Mouse (Mus musculus) liver, embryonic 14.5 days (tissue): ENCODE measurements around the gene Ubl7. TPM values are rescaled to one million over a fixed set of nuclear protein-coding genes. Genes with fewer than 3 reads are reported as not detected.

Source experiments
- ATAC-seq: fragments of 200-750 bp; cut with Nextera tagmentation; 2 replicates; pipeline ENCODE4 v1.8.0; 2017; ENCODE audit warnings: moderate number of reproducible peaks, mild to moderate bottlenecking, moderate library complexity; ENCODE audit not compliant: insufficient read depth
- DNase-seq, 3 experiments: peaks; one replicate each; pipeline ENCODE4 v3.0.0-alpha.2; 2012 to 2013; ENCODE audit warnings: low read depth in 3 of 3, low spot score in 3 of 3
- H3K27ac ChIP-seq: fragments of 300-500 bp; sonication (generic); 2 replicates; pipeline ENCODE4 v1.5.1; 2014; ENCODE audit warnings: moderate library complexity, mild to moderate bottlenecking, control low read depth, inconsistent platforms
- H3K27me3 ChIP-seq: fragments of 300-500 bp; sonication (generic); 2 replicates; pipeline ENCODE4 v1.6.1; 2014; ENCODE audit warnings: mild to moderate bottlenecking, low read length, moderate library complexity; ENCODE audit not compliant: control insufficient read depth, insufficient read depth
- H3K36me3 ChIP-seq: fragments of 300-500 bp; sonication (generic); replicated peaks from 2 replicates; pipeline ENCODE4 v1.6.1; 2014; ENCODE audit warnings: low read depth; ENCODE audit not compliant: control insufficient read depth, insufficient read depth
- H3K4me1 ChIP-seq, 2 experiments: fragments of 200-500 bp in 1 of 2; fragments of 300-500 bp in 1 of 2; sonication (generic) in 1 of 2; replicated peaks; 2 replicates each; pipeline ENCODE4 v1.6.1; 2012 to 2014; ENCODE audit warnings: antibody characterized with exemption in 1 of 2, inconsistent platforms in 1 of 2, low read length in 1 of 2; ENCODE audit not compliant: control insufficient read depth in 2 of 2, insufficient read depth in 2 of 2
- H3K4me2 ChIP-seq: fragments of 300-500 bp; sonication (generic); 2 replicates; pipeline ENCODE4 v1.6.1; 2014; ENCODE audit warnings: low read depth, mild to moderate bottlenecking, control low read depth, moderate library complexity
- H3K4me3 ChIP-seq, 2 experiments: fragments of 200-500 bp in 1 of 2; fragments of 300-500 bp in 1 of 2; sonication (generic) in 1 of 2; 2 replicates each; pipeline ENCODE4 v1.5.1; 2012 to 2014; ENCODE audit warnings: low read depth in 2 of 2, low read length in 2 of 2, mild to moderate bottlenecking in 2 of 2, control low read depth in 1 of 2, inconsistent platforms in 1 of 2, moderate library complexity in 1 of 2; ENCODE audit not compliant: insufficient read depth in 1 of 2
- H3K9ac ChIP-seq: fragments of 300-500 bp; sonication (generic); replicated peaks from 2 replicates; pipeline ENCODE4 v1.6.1; 2014; ENCODE audit warnings: mild to moderate bottlenecking, control low read depth, moderate library complexity
- H3K9me3 ChIP-seq: fragments of 300-500 bp; sonication (generic); 2 replicates; pipeline ENCODE4 v1.6.1; 2016; ENCODE audit warnings: low read length, mixed read lengths; ENCODE audit not compliant: control insufficient read depth
- CTCF ChIP-seq: IDR thresholded peaks from 2 replicates; pipeline ENCODE4 v1.5.1; 2016; ENCODE audit warnings: antibody characterized with exemption, low read depth, control low read depth
- EP300 ChIP-seq: IDR thresholded peaks from 2 replicates; pipeline ENCODE4 v1.6.1; 2016; ENCODE audit warnings: antibody characterized with exemption, low read depth
- WGBS: fragments of 180-500 bp; shearing (Covaris S2); extraction: QIAGEN DNeasy Blood & Tissue Kit; methylation state at CpG from one replicate; pipeline ENCODE4 v1.1.7; 2014; ENCODE audit not compliant: insufficient replicate concordance; 5-methylcytosine and 5-hydroxymethylcytosine counted together
- polyA plus RNA-seq, 2 experiments: library from polyadenylated mRNA; depleted of rRNA in 1 of 2; stranded (reverse) in 1 of 2; unstranded in 1 of 2; fragments of >200 nt; fragmentation: Nextera tagmentation in 1 of 2; extraction: Ambion mirVana in 1 of 2; gene quantifications; 2 replicates each; pipeline versions ENCODE4 v1.2.1 to v1.2.3; 2012 to 2014

The Ubl7 gene
- polyA plus RNA-seq, 2 experiments, result 25.4 to 44.8 TPM

DNA sequence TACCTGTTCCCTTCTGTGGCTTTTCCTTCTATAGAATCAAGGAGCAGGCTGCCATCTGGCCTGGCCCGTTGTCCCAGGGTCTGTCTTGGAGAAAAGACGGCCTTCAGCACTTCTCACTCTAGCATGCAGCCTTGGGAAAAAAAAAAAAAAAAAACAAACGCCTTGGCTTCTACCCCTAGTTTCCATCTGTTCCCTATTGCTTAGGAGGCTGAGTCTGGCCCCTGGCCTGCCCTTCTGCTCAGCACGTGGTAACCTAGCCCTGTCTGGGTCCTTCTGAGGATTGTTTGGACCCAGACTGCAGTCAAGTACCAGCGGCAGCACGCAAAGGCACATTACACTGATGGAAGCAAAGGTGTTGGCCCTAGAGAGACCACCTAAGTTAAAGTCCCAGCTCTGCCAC lies 26.9 kb downstream of the Ubl7 start:
- H3K9ac ChIP-seq, result no peak overlapping the region
- no peak overlapping the region for H3K4me3 ChIP-seq
- peaks cover 40% of the 10 kb centered on the region for H3K27me3 ChIP-seq
- DNase-seq, result no peak
- H3K9me3 ChIP-seq, result no peaks in the 10 kb centered on the region
- 46% methylated on average over 6 of the region's 6 CpGs for WGBS
- TF ChIP-seq EP300 (no peak), CTCF (no peak)
- no peak for ATAC-seq
- no peak overlapping the region for H3K27ac ChIP-seq
- no peaks in the 10 kb centered on the region for H3K36me3 ChIP-seq
- no peak overlapping the region for H3K4me2 ChIP-seq
- H3K4me1 ChIP-seq, result no peaks in the 10 kb centered on the region

DNA sequence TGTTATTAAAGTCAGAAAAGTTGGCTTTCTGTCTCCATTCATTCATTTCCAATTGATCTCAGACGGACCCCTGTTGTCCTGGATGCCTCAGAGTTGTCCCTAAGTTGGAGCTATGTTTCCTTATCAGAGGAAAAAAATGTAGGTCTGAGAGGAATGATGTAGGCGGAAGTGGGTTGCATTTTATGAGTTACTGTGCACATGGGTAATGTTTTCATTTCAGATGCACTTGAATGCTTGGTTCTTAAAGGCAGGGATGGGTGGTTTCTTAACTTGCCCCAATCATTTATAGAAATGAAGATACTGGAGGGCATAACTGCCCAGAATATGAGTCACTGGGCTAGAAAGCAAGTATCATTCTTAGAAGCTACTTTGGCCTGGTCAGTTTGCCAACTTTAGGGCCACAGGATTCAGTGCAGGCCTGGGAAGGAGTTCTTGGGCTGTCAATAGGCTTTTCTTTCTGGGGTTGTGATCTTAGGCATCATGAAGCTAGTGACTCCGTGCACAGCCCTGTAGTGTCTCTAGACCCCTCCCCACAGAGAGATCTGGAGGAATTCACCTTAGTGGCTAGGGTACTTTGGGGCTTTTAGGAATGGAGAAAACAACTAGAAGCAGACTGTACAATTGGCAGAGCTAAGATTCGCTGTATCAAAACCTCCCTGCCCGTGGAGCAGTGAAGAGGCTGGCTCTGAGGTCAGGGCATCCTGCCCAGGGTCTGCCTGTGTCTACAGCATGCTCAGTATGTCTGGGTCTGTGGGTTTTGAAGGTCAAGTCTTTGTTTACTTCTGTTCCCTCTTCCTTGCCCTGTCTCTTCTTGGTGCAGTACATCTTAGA lies 27.7 kb downstream of the Ubl7 start:
- H3K9me3 ChIP-seq, result no peaks in the 10 kb centered on the region
- TF ChIP-seq CTCF (no peak), EP300 (no peak)
- H3K4me1 ChIP-seq, result no peaks in the 10 kb centered on the region
- no peak for ATAC-seq
- no peak overlapping the region for H3K4me2 ChIP-seq
- H3K27ac ChIP-seq, result no peak overlapping the region
- DNase-seq, result no peak
- H3K27me3 ChIP-seq, result peaks cover 46% of the 10 kb centered on the region
- H3K36me3 ChIP-seq, result no peaks in the 10 kb centered on the region
- no peak overlapping the region for H3K4me3 ChIP-seq
- H3K9ac ChIP-seq, result no peak overlapping the region
- 45% methylated on average over 5 of the region's 5 CpGs for WGBS

DNA sequence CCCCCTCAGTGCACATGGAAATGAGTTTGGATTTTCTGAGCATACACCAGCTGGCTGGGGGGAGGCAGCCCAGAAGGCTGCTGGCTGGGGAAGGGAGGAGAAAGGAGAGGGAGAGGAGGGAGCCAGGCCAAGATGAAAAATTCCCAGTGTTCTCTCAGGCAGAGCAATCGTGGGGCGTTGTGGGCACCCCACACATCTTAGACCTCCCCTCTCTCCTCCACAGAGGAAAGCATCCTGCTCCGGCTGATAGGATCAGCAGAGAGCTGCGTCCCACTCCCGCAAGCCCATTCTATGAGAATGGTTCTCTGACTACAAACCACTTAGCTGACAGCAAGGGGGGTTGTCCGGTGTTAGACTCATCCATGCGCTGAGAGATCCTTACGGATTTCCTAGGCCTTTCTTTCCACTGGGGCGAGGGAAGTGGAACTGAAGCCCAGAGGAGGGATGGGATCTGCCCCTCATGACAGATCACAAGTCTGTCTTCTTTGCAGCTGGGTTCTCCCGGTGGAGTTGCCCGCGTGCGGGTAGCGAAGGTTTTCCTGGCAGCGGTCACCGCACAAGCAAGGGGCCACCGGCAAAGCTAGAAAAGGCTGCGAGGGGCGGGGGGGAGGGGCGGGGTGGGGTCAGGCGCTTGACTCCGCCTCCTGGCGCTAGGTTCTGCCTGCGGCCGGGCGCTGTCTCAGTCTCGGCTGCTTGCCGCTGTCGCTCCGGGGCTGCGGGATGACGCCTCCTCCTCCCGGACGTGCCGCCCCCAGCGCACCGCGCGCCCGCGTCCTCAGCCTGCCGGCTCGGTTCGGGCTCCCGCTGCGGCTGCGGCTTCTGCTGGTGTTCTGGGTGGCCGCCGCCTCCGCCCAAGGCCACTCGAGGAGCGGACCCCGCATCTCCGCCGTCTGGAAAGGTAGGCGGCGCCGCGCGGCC lies 28.9 kb downstream of the Ubl7 start, which contains the start of gene Sema7a:
Sema7a (plus strand) TSS at position 682 of the 918 bp plus-strand sequence.
- Histone ChIP-seq H3K27me3 (peaks cover 46% of the 10 kb centered on the region), H3K4me1 (no peaks in the 10 kb centered on the region), H3K4me2 (peak within 1 kb of the TSS; percentile 50), H3K9ac (no peak within 1 kb of the TSS), H3K4me3 (peak within 1 kb of the TSS; percentile 37 to 43), H3K9me3 (no peaks in the 10 kb centered on the region), H3K36me3 (no peaks in the 10 kb centered on the region), H3K27ac (no peak within 1 kb of the TSS)
- 4% methylated on average over 56 of the region's 60 CpGs for WGBS
- no peak for TF ChIP-seq CTCF
- TF ChIP-seq EP300, result no peak
- DNase-seq, result no peak
- ATAC-seq, result no peak

DNA sequence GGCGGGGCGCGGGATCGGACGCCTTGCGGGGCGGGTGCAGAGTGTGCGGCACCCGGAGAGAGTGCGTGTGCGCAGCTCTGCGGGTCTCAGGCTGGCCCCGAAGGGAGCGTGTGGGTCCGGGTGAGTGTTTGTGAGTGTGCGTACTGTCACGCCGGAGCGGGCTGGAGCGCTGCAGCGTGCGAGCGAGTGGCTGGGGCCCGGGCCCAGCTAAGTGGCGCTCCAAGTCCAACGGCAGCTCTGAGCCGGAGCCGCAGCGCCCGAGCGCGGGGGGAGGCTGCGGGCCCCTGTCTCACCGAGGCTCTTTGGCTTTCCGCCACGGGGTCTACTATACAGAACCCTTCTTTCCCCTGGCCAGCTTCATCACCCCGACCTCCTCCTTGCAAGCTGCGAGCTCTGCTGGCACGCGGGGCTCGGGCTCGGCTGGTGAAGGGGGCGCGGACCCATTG lies 29.6 kb downstream of the Ubl7 start:
- no peaks in the 10 kb centered on the region for H3K36me3 ChIP-seq
- ATAC-seq (no peak), DNase-seq (no peak)
- TF ChIP-seq EP300, result no peak
- no peak for TF ChIP-seq CTCF
- no peak overlapping the region for H3K9ac ChIP-seq
- peak overlapping the region; percentile 50 for H3K4me2 ChIP-seq
- peak overlapping the region; percentile 37 to 43 for H3K4me3 ChIP-seq
- peaks cover 46% of the 10 kb centered on the region for H3K27me3 ChIP-seq
- no peaks in the 10 kb centered on the region for H3K9me3 ChIP-seq
- under 1% methylated on average over 44 of the region's 44 CpGs for WGBS
- H3K4me1 ChIP-seq, result no peaks in the 10 kb centered on the region
- H3K27ac ChIP-seq, result no peak overlapping the region
